Mouse (Mus musculus): Measurements from ENCODE around the gene Prokr1.
"Not testable (repeated sequence)": the region's sequence is repeated elsewhere in the genome, so short reads cannot be mapped to it uniquely, and the experiment has no call there.

Gene Prokr1

DNA sequence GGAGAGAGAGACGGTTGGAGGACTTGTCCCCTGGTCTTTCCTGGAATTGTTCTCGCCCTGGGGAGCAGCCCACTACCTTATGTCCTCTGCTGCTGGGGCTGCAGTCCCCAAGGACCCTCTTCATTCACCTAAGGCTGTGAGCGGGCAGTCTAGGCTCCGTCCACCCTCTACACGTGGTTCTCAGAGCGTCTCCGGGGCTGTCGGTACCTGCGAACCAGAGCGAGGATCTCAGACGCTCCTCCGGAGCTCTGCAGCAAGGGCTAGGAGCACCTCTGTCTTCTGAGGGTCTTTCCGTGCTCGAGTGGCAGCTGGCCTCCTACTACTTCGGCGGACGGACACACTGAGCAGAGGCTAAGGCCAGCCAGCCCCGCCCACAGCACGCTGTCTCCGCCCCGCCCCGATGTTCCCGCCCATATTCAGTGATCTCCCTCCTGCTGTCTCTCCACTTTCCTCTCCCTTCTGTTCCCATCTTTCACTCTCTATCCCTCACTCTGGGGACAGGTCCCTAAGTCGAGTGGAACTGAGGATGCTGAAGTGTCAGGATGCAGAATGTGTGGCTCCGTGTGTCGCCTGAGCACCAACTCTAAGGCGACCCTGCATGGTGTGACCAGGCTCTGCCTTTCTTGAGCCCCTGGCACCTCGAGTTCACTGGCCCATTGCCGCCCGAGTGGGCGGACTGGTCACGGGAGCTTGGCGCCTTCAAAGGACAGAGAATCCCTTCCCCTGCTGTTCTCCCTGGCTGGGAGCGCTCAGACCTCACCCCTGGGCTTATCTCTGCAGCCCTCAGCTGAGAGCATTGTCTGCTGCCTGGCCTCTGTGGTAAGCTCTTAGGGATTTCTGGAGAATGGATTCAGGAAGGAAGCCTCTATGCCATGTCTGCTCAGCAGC lies at the start of gene Prokr1:
Prokr1 (minus strand) TSS at position 350 of the 888 bp plus-strand sequence.
- peak; percentile 64 to 81 for DNase-seq (ENCODE audit: low spot score in 2 of 2)

DNA sequence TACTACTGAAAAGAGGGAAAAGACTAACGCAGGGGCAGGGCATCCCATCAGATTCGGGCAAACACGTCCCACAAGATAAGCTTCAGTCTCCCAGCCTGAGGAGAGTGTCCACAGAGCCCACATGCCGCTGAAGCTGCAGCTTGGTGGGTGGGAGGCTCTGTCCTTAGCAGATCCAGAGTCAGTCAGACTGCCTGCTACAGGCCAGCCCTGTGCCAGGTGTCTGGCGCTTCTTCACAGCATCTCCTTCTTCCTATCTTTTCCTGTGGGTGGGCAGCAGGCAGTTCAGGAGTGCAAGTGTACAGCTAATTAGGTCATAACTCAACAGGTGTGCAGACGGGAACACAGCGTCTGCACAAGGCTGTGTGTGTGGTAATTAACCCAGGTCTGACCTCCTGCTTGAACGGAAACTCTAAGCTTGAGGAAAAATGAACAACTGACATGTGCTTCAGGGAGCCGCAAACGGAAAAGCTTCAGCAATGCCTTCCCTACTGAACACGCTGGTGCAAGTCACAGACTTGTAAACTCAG lies 47.7 kb upstream of the Prokr1 start:
- no peak for DNase-seq (ENCODE audit: low spot score in 2 of 2)

DNA sequence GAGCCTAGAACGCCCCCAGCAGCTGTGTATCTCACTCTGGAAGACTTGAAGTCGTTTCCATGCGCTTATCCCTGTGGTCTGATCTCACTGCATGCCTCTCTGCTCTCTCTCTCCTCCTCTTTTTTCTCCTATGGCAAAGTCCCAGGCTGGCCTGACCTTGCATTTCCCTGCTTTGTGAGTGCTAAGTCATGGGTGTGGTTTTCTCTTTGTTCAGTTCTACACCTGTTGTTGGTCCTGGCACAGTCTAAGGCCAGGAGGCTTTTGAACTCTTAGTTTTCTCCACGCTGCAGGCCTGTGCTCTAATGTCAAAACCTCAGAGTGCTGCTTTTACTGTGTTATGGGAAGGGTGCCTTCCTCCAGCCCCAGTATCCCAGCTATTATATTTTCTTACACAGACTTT lies 41.6 kb upstream of the Prokr1 start:
- no peak for DNase-seq (ENCODE audit: low spot score in 2 of 2)

DNA sequence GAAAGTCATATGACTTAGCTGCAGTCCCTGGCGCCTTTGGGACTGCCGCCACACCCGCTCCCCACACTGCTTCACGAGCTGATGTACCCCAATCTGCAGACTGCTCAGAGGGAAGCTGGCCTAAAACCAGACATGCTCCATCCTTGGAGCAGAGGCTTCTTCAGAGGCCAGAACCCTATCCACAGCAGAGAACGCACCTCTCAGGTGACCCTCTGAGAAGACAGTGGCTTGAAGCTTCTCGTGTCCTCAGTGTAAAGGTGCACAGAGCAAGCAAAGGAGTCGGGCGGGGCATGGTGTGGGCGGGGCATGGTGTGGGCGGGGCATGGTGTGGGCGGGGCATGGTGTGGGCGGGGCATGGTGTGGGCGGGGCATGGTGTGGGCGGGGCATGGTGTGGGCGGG lies 38.4 kb upstream of the Prokr1 start:
- DNase-seq (ENCODE audit: low spot score in 2 of 2): not testable (repeated sequence)

DNA sequence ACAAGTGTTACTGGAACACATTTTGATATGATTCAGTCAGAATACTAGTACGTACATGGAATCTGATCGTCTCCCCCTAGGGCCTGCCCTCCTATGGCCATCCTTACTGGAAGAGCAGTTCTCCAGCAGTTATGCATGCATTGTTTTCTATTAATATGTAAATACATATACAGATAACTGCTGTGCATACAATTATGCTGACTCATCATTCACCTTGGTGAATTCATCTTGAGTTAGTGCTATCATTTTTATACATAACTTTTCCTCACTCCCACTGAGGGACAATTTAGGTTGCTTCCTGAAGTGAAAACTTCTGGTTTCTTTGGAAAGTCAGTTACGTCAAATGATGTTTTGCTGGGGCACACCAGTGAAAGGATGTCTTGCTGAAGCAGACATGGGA lies 32.6 kb upstream of the Prokr1 start:
- no peak for DNase-seq (ENCODE audit: low spot score in 2 of 2)

DNA sequence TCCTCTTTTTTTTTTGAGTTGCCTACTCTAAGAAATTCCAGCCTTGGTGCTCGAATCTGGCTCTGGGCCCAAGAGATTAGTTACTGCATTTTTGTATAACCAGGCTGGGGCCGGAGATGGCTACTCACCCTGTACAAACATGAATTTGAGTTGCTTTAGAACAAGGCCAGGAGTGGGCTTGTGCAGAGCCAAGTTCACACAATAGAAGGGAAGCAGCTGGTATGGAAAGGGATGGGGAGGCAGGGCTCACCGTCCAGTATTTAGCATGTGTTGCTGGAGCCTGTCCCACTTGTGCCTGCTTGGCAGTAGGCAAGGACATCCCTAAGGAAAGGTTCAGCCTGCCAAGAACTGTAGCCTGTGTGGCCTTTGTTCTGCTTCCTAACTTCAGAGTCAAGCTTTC lies 30.7 kb upstream of the Prokr1 start:
- no peak for DNase-seq (ENCODE audit: low spot score in 2 of 2)

DNA sequence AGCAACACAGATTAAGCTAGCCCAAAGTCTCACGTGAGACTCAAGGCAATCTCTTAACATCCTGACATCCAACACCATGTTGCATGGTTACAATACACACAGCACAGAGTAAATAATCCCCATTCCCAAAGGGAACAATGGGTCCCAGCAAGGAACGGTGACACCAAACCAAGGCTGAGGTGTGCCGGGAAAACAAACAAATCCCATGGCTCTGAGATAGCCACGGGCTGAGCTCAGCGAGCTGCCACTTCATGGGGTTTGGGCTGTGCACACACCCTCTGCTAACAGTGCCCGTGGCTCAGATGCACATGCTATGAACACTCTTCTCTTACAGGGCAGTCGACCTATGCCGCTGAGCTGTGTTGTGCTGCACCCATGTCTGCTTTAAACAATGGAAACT lies 27.5 kb upstream of the Prokr1 start:
- no peak for DNase-seq (ENCODE audit: low spot score in 2 of 2)

DNA sequence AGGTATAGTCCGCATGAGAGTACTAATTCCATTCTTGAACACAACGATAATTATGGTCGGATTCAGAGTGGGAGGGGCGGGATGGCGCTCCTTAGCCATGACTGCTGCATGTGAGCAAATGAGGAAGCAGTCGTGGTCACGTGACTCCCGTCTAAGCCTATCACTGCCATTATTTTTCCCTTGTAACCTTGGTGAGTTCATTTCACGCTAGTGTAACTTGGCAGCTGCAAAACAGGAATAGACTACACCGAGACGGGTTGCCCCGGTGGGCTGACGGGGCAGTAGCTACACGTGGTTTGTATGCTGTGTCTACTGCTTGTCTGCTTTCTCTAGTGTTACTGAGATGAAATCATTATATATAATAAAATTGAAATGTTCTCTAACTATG lies 25.1 kb upstream of the Prokr1 start:
- DNase-seq (ENCODE audit: low spot score in 2 of 2): peak in 1 of 2 experiments; percentile 55

DNA sequence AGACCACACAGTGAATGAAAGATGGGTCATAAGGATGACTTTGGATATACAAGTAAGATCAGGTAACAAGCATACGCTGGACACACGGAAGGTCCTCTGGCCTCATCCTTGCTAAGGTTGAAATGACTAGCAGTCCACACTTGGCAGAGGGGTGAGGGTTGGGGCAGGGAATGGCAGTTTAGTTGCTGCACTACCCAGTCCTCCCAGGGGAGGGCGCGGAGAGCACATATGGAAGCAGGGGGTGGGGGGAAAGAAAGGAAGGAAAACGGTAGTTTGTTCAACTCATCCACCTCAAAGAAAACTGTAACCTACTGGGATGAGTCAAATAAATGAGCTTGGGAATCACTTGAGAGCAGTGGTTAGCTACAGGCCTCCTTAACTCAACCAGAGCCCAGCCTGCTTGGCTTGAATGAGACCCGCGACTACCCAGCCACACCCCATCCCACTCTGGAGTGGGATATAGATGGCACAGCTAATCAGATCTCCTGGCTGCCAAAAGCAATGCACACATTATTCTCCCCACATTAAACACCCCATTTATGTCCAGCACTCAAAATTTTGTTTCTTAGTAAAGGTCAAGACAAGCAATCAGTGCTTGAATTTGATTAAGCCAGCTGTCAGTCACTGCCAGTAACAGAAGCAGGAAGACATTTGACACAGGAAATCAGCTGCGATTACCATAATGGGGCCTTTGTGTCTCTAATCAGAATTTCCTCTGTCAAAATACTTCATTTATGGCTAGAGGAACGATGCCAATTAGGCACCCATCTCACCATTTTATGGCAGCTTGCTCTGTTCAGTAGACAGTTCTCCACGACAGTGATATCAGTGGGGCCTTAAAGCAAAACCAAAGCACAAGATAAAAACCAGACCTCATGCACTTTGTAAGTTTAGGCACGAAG lies 24.5 kb upstream of the Prokr1 start:
- peak; percentile 55 to 80 for DNase-seq (ENCODE audit: low spot score in 2 of 2)

DNA sequence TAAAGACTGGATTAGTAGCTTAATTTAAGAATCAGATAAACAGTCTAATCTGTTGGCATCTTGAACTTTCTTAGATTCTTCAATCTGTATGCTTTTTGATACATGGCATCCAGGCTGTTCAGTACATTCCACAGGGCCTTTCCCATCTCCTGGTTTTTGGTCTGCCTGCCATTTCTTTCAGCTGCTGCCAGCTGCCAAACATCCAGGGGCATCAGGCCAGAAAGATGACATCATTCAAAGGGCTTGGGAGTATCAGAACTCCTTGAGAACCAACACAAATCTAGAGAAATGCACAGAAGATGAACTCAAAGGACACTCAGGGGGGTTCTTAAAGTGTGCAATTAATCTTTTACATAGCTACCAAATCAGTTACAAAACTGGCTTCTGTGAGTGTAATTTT lies 9.3 kb upstream of the Prokr1 start:
- DNase-seq (ENCODE audit: low spot score in 2 of 2): no peak

DNA sequence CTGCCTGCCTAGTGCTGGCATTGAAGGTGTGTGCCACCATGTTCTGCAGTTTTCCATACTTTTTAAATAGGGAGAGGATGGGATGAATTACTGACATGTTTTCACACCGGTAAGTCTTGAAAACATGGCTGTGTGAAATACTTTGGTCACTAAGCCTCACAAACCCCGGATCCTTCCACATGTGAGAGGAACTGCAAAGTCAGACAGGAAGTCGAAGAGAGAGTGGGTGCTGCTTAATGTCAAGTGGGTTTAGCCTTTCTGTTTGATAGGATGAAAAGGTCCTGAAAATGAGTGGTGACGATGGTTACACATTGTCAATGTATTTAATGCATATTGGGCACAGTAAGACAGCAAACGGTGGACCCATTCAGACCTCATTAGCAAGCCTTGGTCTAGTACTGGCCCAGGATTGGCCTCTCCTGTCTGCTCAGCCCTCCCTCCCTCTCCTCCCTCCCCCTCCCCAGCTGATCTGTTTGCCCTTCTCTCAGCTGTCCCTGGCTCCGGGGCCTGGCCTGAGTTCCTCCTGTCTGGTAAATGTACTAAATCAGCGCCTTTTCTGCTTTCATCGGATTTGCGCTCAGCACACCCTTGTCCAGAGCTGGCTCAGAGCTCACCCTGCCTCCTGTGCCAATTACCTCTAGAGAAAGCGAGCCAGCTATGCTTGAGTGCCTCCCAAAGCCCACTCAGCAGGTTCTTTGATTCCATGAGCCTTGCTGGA lies 6.7 kb upstream of the Prokr1 start:
- DNase-seq (ENCODE audit: low spot score in 2 of 2): no peak

DNA sequence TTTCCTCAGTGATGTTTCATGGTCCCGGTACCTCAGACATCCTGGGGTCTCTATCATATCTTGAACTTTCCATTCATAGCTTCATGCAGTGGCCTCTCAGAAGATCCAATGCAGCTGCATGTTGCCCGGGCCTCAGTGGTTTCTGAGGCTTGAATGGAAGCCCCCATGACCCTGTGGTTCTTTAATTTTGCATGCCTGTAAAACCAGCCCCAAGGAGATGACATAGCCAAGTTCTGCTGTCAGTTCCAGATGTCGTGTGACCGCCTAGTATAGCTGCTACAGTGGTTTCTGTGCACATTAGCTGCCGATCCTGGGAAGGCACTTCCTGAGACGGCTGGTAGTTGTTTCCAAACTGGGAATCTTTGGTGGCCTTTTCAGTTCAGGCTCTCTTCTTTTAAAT lies 3.6 kb upstream of the Prokr1 start:
- peak in 1 of 2 experiments; percentile 39 for DNase-seq (ENCODE audit: low spot score in 2 of 2)

DNA sequence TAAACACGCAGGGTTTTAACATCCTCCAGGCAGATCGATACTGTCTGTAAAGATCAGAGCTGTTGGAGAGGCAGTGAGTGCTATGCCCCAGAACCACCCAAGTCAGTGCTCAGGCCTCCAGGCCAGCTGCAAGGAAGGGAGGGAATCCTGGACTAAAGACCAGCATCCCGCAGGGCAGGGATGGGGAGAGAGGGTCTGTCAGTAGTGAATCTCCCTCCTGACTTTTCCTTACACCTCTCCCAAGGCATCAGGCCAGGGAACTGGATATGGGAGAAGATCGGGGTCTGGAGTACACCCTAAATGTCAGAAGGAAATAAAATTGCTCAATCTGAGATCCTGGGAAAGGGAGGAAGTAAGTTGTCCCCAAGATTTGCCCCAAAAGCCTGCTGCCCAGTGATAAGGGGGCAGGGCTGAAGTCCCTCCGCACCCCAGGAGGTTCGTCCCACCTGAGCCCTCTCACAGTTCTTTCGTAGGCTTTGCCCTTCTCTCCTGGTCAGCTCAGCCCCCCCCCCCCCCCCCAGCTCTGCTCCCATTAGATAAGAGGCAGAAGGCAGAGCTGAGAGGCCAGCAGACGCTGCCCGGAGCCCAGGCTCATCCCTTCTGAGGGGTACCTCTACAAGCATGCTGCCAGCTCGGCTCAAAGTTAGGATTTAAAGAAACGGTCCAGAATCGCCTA lies 687 bp downstream of the Prokr1 start:
- DNase-seq (ENCODE audit: low spot score in 2 of 2): peak in 1 of 2 experiments; percentile 62

DNA sequence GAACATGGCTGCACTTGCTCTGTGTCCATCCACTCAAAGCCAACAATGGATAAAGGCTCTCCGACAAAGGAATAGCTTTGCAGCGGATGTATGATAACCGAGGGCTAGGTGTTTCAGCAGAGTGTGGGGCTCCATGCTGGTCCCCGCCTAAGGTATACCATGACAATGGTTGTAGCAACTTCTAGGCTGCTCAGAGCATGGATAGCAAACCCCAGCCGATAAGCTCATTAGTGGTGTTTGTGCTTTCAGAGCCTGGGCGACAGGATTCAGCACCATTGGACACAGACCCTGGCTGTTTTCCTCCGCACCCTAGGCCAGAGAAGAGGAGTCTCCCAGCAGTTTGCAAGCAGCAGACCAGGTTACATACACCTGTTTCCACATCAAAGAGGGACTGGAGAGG lies 6.6 kb downstream of the Prokr1 start:
- peak in 1 of 2 experiments; percentile 58 for DNase-seq (ENCODE audit: low spot score in 2 of 2)

DNA sequence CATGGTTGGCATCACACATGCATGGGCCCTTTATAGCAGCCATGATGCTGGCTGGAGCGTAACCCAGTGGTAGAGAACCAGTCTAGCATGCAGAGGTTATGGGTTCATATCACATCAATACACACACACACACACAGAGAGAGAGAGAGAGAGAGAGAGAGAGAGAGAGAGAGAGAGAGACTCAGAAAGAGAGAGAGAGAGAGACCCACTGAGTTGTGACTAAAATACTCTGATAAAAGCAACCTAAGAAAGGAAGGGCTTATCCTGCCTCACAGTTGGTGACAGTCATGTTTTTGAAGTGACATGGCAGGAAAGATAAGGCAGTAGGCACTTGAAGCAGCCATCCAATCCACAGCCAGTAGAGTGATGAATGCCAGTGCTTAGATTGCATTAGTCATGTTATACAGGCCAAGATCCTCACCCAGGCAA lies 7.3 kb downstream of the Prokr1 start:
- peak in 1 of 2 experiments; percentile 35 for DNase-seq (ENCODE audit: low spot score in 2 of 2)

DNA sequence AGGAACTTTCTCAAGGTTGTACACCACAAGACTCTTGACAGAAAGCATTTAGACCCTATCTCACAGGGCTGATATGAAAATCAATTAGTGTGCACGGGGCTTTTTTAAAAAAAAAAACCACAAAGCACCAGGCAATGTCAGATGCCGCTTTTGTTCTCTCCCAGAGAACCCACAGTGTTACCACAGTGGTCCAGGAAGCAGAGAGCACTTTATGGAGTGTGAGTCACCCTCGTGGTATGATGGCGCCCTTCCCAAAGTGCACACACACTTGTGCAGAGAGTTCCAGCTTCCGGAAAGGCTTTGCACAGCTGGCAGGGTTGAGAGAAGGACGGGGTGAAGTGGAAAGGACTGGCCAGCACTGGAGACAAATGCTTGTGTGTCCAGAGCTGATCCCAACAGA lies 8.1 kb downstream of the Prokr1 start:
- peak in 1 of 2 experiments; percentile 63 for DNase-seq (ENCODE audit: low spot score in 2 of 2)

DNA sequence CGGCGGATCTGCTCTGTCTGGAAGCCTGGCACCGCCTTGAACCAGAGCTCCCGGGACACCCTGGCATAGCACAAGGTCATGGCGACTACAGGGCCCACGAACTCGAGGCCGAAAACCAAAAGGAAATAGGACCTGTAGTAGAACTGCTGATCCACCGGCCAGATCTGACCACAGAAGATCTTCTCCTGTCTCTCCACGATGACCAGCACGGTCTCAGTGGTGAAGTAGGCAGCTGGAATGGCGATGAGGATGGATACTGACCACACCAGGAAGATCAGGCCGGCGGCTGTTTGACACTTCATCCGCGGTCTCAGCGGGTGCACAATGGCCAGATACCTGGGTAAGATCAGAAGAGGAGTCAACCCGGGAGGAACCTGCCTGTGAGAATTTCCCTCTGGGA lies 9.0 kb downstream of the Prokr1 start:
- peak in 1 of 2 experiments; percentile 58 for DNase-seq (ENCODE audit: low spot score in 2 of 2)

DNA sequence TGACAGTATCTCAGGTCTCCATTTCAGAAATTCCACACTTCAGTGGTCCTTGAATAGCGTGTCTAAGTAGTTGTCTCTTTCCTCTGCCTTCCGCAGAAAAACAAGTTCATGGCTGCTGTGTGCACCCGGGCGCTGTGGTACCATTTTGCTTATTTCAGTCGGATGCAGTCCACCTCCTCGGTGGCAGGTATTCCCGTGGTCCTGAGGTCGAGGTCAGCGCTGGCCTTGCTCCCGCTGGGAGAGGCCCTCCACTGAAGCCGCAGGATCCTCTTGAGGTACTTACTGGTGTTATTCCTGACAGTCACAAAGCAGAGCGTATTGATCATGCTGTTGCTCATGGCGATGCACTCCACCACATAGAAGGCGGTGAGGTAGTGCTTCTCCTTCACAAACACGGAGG lies 9.5 kb downstream of the Prokr1 start:
- peak in 1 of 2 experiments; percentile 59 for DNase-seq (ENCODE audit: low spot score in 2 of 2)

DNA sequence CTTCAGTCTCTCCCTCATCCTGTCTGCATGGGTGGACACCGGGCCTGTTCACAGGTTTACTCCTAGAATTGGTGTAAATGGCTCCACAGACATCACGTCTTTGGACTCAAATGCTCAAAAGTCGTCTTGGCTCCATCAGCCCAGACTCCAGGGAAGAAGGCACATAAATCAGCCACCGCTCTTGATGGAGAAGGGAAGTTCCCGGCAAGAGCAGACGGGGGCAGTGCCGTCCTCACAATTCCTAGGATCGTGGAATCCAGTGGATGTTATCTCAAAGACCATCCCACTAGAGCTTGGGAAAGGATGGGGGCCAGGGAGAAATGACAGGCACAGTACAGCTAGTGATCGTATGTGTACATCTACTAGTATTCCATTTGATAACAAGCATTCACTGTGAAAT lies 12.3 kb downstream of the Prokr1 start:
- DNase-seq (ENCODE audit: low spot score in 2 of 2): peak in 1 of 2 experiments; percentile 51

DNA sequence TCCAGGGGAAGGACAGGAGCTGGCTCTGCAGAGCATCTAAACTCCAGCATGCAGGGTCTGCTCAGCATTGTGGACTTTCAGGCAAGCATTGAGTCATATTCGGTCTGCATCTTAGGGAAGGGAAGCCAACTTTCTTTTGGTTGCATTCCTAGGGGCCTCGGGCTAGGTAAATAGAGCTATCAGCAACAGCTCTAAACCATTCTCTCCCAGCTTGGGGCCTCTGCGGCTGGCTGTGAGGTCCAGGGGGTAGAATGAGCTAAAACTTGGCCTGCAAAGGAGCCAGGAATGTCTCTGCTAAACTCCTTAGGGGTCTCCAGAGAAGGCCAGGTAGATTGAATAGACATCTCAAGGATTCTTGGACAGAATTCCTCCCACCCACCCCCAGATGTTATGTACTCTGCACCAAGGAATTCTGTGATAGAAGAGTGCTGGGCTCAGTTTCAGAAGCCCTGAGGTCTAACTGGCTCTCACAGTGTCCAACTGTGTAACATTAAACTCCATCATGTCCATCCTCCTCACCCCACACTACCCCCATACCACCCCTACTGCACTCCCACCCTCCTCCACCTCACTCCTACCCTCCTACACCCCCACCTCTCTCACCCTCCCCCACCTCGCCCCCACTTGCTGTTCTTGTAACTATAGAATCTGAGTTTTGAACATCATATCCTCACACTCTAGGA lies 13.8 kb downstream of the Prokr1 start:
- peak in 1 of 2 experiments; percentile 46 for DNase-seq (ENCODE audit: low spot score in 2 of 2)
